Mouse (Mus musculus) kidney, adult 2 months (tissue): ENCODE data around the gene Nme6. TPM values are rescaled to one million over a fixed set of nuclear protein-coding genes. Genes with fewer than 3 reads are reported as not detected.

Experiments used
- DNase-seq: peaks from one replicate; pipeline ENCODE4 v3.0.0; 2021
- H3K27ac ChIP-seq: fragments of 200-500 bp; 2 replicates; pipeline ENCODE4 v1.5.1; 2012; ENCODE audit warnings: low read depth, low read length, control low read depth, inconsistent platforms; ENCODE audit not compliant: insufficient read depth
- H3K27me3 ChIP-seq: fragments of 200-500 bp; replicated peaks from 2 replicates; pipeline ENCODE4 v1.6.1; 2012; ENCODE audit warnings: mild to moderate bottlenecking, moderate library complexity, low read length, inconsistent platforms; ENCODE audit not compliant: control insufficient read depth, insufficient read depth
- H3K36me3 ChIP-seq: fragments of 200-500 bp; 2 replicates; pipeline ENCODE4 v1.6.1; 2012; ENCODE audit warnings: mild to moderate bottlenecking, moderate library complexity, low read length, inconsistent platforms; ENCODE audit not compliant: control insufficient read depth, insufficient read depth
- H3K4me1 ChIP-seq: fragments of 200-500 bp; 2 replicates; pipeline ENCODE4 v1.6.1; 2011; ENCODE audit warnings: low read length; ENCODE audit not compliant: control insufficient read depth, insufficient read depth
- H3K4me3 ChIP-seq: fragments of 200-500 bp; 2 replicates; pipeline ENCODE4 v1.5.1; 2011; ENCODE audit warnings: mild to moderate bottlenecking, low read depth, low read length, control low read depth; ENCODE audit not compliant: insufficient read depth
- CTCF ChIP-seq: fragments of 200-500 bp; conservative IDR thresholded peaks from 2 replicates; pipeline ENCODE4 v1.5.1; 2011; ENCODE audit warnings: low read depth, mild to moderate bottlenecking, control low read depth, low read length, moderate library complexity, mixed read lengths; ENCODE audit not compliant: insufficient read depth, insufficient read length
- POLR2A ChIP-seq: fragments of 200-500 bp; IDR thresholded peaks from one replicate; pipeline ENCODE4 v1.6.1; 2011; ENCODE audit warnings: low read depth, low read length, control low read depth
- WGBS: fragments of 180-500 bp; shearing (Covaris S2); methylation state at CpG from one replicate; pipeline ENCODE4 v1.1.7; 2018; 5-methylcytosine and 5-hydroxymethylcytosine counted together
- polyA plus RNA-seq: library from polyadenylated mRNA; depleted of rRNA; stranded (reverse); fragments of >200 nt; gene quantifications from 2 replicates; pipeline ENCODE4 v1.2.3, GENCODE M21; 2012

Nme6 gene
- polyA plus RNA-seq, 1 experiment: 38.6 TPM

DNA sequence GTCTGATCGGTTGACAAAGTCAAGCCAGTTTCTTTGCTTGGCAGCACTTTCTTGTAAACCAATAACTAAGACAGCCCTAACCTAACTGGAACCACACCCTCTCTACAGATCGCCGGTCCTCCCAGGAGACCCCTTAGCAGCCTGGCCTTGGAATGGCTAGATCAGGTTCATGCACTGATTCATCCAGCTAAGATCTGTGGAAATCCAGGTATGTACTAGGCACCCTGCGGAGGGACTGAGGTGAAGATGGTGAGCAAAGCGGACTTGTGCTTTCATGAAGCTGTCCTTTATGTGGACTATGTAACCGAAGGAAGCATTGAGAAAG lies 501 bp downstream of the Nme6 start:
- no peaks in the 10 kb centered on the region for H3K36me3 ChIP-seq

GRCm38 (mm10) chr9:109849312-109849758 lies 16.8 kb downstream of the Nme6 start, which contains the start of gene Camp:
Camp (minus strand) TSS chr9:109849617.
- Histone ChIP-seq H3K27me3 (no peaks in the 10 kb centered on the region), H3K36me3 (no peaks in the 10 kb centered on the region), H3K4me3 (no peak within 1 kb of the TSS), H3K4me1 (no peaks in the 10 kb centered on the region), H3K27ac (no peak within 1 kb of the TSS)
- TF ChIP-seq CTCF (no peak), POLR2A (no peak)
- peak; percentile 43 for DNase-seq
- 49% methylated on average over 6 of the region's 6 CpGs for WGBS

More for the DNA sequence above, 501 bp downstream of the Nme6 start:
- no peak for DNase-seq
- H3K27ac ChIP-seq: no peak overlapping the region
- no peaks in the 10 kb centered on the region for H3K27me3 ChIP-seq
- WGBS: 3% methylated on average over 6 of the region's 6 CpGs
- no peak for TF ChIP-seq CTCF
- TF ChIP-seq POLR2A: no peak
- H3K4me1 ChIP-seq: 0 out of 2 replicates have a peak, but pooled peaks cover 4% of the 10 kb centered on the region
- peak overlapping the region; percentile 78 for H3K4me3 ChIP-seq

GRCm38 (mm10) chr9:109850099-109850498 lies 17.6 kb downstream of the Nme6 start:
- no peaks in the 10 kb centered on the region for H3K27me3 ChIP-seq
- 86% methylated on average over 5 of the region's 5 CpGs for WGBS
- TF ChIP-seq CTCF (no peak), POLR2A (no peak)
- no peak for DNase-seq
- no peak overlapping the region for H3K4me3 ChIP-seq
- no peaks in the 10 kb centered on the region for H3K36me3 ChIP-seq
- H3K4me1 ChIP-seq: no peaks in the 10 kb centered on the region
- no peak overlapping the region for H3K27ac ChIP-seq

DNA sequence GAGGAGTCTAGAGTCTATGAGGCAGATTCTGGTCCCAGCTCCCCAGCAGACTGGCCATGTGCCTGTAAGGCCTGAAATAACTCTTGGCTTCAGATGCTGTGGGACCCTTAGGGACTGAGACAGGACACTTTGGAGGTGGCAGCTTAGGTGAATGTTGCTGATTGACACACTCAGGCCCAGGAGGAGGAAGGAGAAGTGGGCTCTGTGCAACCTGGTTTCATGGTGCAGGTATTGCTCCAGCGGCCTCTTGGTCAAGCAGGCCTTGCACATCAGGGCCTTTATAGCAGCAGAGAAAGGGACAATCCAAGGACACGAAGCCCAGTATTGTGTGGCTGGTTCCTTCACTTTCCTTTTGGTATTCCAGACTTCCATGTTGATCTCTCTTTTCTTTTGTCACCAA lies 21.8 kb downstream of the Nme6 start:
- no peak for TF ChIP-seq CTCF
- no peak for TF ChIP-seq POLR2A
- H3K36me3 ChIP-seq: no peaks in the 10 kb centered on the region
- H3K4me3 ChIP-seq: no peak overlapping the region
- no peak overlapping the region for H3K27ac ChIP-seq
- H3K27me3 ChIP-seq: no peaks in the 10 kb centered on the region
- H3K4me1 ChIP-seq: no peaks in the 10 kb centered on the region
- 89% methylated on average over 2 of the region's 2 CpGs for WGBS
- no peak for DNase-seq

GRCm38 (mm10) chr9:109855947-109856346 lies 23.4 kb downstream of the Nme6 start:
- TF ChIP-seq CTCF (no peak), POLR2A (no peak)
- H3K4me1 ChIP-seq: no peaks in the 10 kb centered on the region
- DNase-seq: no peak
- no peak overlapping the region for H3K27ac ChIP-seq
- no peaks in the 10 kb centered on the region for H3K27me3 ChIP-seq
- 85% methylated on average over 6 of the region's 6 CpGs for WGBS
- no peaks in the 10 kb centered on the region for H3K36me3 ChIP-seq
- H3K4me3 ChIP-seq: no peak overlapping the region

DNA sequence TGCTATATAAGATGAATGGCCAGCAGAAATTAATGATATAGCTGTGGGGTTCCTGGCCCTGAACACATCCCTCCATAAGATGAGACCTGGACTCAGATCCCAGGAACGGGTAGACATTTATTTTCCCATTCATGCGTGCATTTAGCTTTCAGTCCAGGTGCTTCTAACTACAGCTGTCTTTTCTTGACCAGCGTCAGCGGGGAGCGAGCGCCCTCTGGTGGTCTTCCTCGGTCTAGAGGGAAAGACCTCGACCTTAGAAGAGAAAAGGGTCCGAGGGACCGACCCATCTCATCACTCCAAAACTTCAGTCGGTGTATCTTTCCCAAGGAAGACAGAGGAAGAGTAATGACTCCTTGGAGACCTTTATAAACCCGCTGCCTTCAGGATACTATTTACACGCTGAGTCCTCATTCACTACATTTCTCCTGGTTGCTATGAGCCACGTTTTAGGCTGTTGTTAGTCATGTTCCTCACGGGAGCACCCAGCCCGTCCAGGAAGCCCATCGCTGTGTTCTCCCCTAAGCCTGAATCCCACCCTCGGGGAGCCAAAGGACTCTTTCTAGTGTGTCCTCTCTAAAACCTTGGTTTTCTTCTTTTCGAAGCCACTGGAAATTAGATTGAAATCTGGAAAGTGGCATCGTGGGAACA lies 30.0 kb downstream of the Nme6 start:
- no peaks in the 10 kb centered on the region for H3K36me3 ChIP-seq
- WGBS: 11% methylated on average over 20 of the region's 20 CpGs
- H3K27ac ChIP-seq: no peak overlapping the region
- DNase-seq: peak; percentile 71
- TF ChIP-seq CTCF (peak; percentile 85), POLR2A (no peak)
- H3K27me3 ChIP-seq: no peaks in the 10 kb centered on the region
- no peaks in the 10 kb centered on the region for H3K4me1 ChIP-seq
- H3K4me3 ChIP-seq: no peak overlapping the region

DNA sequence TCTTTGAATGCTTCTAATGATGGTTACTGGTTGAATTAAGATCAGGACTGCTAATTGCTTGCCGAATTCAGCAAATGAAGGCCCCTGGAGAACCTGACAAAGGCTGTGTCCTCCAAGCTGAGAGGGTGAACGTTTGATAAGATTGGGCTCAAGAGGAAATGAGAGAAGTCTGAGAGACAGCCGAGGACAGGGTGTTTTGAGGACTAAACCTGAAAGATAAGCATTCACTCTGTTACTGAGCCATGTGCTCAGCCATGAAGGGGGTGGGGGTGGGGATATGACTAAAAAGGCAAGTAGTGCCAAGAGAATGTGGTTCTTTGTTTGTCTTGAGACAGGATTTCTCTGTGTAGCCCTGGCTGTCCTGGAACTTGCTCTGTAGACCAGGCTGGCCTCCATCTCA lies 30.5 kb downstream of the Nme6 start:
- no peak for DNase-seq
- no peak overlapping the region for H3K4me3 ChIP-seq
- H3K27ac ChIP-seq: no peak overlapping the region
- H3K36me3 ChIP-seq: no peaks in the 10 kb centered on the region
- H3K27me3 ChIP-seq: no peaks in the 10 kb centered on the region
- WGBS: 58% methylated on average over 3 of the region's 3 CpGs
- TF ChIP-seq POLR2A: no peak
- no peak for TF ChIP-seq CTCF
- H3K4me1 ChIP-seq: no peaks in the 10 kb centered on the region

- no peak for DNase-seq
- Histone ChIP-seq H3K36me3 (no peaks in the 10 kb centered on the region), H3K4me3 (no peak overlapping the region), H3K4me1 (peaks cover 3% of the 10 kb centered on the region; the same call in 1 of the 2 replicates), H3K27me3 (no peaks in the 10 kb centered on the region), H3K27ac (no peak overlapping the region)
- TF ChIP-seq POLR2A: no peak
- TF ChIP-seq CTCF: no peak
- WGBS: 78% methylated on average over 2 of the region's 2 CpGs
Observed at GRCm38 (mm10) chr9:109866218-109866617, 33.7 kb downstream of the Nme6 start.
